Mouse (Mus musculus): ENCODE data around the gene Hip1r. TPM values are rescaled to one million over a fixed set of nuclear protein-coding genes. Genes with fewer than 3 reads are reported as not detected.
A peak's percentile ranks its signal among the peaks of the same experiment; 100 is the strongest.

Gene Hip1r
- total and polyA plus RNA-seq, 2 experiments from 2014 or later: 32.6 to 46.9 TPM

GRCm38 (mm10) chr5:123957213-123957612 lies 16.2 kb upstream of the Hip1r start:
- TF ChIP-seq CTCF (IDR thresholded peaks at IDR 0.05; ENCODE audit: low read depth): no peak
- no peak for ATAC-seq
- H3K4me1 ChIP-seq (ENCODE audit: insufficient read depth, low read length): no peaks in the 10 kb centered on the region
- H3K36me3 ChIP-seq (ENCODE audit: insufficient read depth, low read length): no peaks in the 10 kb centered on the region
- no peak overlapping the region for H3K9ac ChIP-seq (replicated peaks; ENCODE audit: low read length)
- H3K27me3 ChIP-seq (ENCODE audit: insufficient read depth, low read length): no peaks in the 10 kb centered on the region
- no peak overlapping the region for H3K27ac ChIP-seq
- DNase-seq (ENCODE audit: low spot score): no peak
- H3K4me3 ChIP-seq (ENCODE audit: low read length): no peak overlapping the region
- no peaks in the 10 kb centered on the region for H3K9me3 ChIP-seq (ENCODE audit: low read length)
- no peak overlapping the region for H3K4me2 ChIP-seq (ENCODE audit: low read depth, low read length)
- 75% methylated on average over 8 of the region's 8 CpGs for WGBS

- Histone ChIP-seq H3K27ac (no peak overlapping the region), H3K9me3 (ENCODE audit: low read length) (no peaks in the 10 kb centered on the region), H3K4me3 (ENCODE audit: low read length) (no peak overlapping the region), H3K9ac (replicated peaks; ENCODE audit: low read length) (no peak overlapping the region), H3K4me1 (ENCODE audit: insufficient read depth, low read length) (no peaks in the 10 kb centered on the region), H3K36me3 (ENCODE audit: insufficient read depth, low read length) (no peaks in the 10 kb centered on the region), H3K27me3 (ENCODE audit: insufficient read depth, low read length) (no peaks in the 10 kb centered on the region), H3K4me2 (ENCODE audit: low read depth, low read length) (no peak overlapping the region)
- 91% methylated on average over 3 of the region's 3 CpGs for WGBS
- DNase-seq (ENCODE audit: low spot score) (no peak), ATAC-seq (no peak)
- TF ChIP-seq CTCF (IDR thresholded peaks at IDR 0.05; ENCODE audit: low read depth): no peak
Measured at GRCm38 (mm10) chr5:123959018-123959417, 14.4 kb upstream of the Hip1r start.

DNA sequence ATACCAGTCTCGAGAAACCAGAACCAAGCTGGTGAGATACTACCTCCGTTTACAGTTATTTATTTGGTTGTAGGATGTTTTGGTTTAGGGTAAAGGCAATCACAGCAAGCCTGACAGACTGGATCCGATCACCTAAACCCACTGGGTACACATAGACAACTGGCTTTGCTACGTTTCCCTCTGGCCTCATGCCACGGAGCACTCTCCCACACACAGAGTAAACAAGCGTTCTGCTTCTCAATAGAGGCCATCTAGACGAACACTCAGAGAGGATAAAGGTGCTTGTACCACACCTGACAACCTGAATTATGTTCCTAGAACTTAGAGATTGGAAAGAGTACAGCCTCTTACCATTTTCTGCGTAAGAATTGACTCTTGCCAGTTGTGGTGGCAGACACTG lies 13.3 kb upstream of the Hip1r start:
- Histone ChIP-seq H3K4me3 (ENCODE audit: low read length) (no peak overlapping the region), H3K36me3 (ENCODE audit: insufficient read depth, low read length) (no peaks in the 10 kb centered on the region), H3K27ac (no peak overlapping the region), H3K27me3 (ENCODE audit: insufficient read depth, low read length) (no peaks in the 10 kb centered on the region), H3K4me1 (ENCODE audit: insufficient read depth, low read length) (no peaks in the 10 kb centered on the region), H3K9me3 (ENCODE audit: low read length) (no peaks in the 10 kb centered on the region), H3K9ac (replicated peaks; ENCODE audit: low read length) (no peak overlapping the region), H3K4me2 (ENCODE audit: low read depth, low read length) (no peak overlapping the region)
- 73% methylated on average over 8 of the region's 8 CpGs for WGBS
- no peak for ATAC-seq
- DNase-seq (ENCODE audit: low spot score): no peak
- TF ChIP-seq CTCF (IDR thresholded peaks at IDR 0.05; ENCODE audit: low read depth): no peak

- Histone ChIP-seq H3K4me1 (ENCODE audit: insufficient read depth, low read length) (no peaks in the 10 kb centered on the region), H3K9ac (replicated peaks; ENCODE audit: low read length) (no peak overlapping the region), H3K36me3 (ENCODE audit: insufficient read depth, low read length) (no peaks in the 10 kb centered on the region), H3K4me3 (ENCODE audit: low read length) (no peak overlapping the region), H3K4me2 (ENCODE audit: low read depth, low read length) (no peak overlapping the region), H3K27ac (no peak overlapping the region), H3K27me3 (ENCODE audit: insufficient read depth, low read length) (no peaks in the 10 kb centered on the region), H3K9me3 (ENCODE audit: low read length) (no peaks in the 10 kb centered on the region)
- no peak for TF ChIP-seq CTCF (IDR thresholded peaks at IDR 0.05; ENCODE audit: low read depth)
- DNase-seq (ENCODE audit: low spot score): peak; percentile 43
- no peak for ATAC-seq
- 70% methylated on average over 12 of the region's 12 CpGs for WGBS
Measured at GRCm38 (mm10) chr5:123961046-123961445, 12.4 kb upstream of the Hip1r start.

GRCm38 (mm10) chr5:123964208-123964607 lies 9.2 kb upstream of the Hip1r start:
- Histone ChIP-seq H3K36me3 (ENCODE audit: insufficient read depth, low read length) (no peaks in the 10 kb centered on the region), H3K27me3 (ENCODE audit: insufficient read depth, low read length) (no peaks in the 10 kb centered on the region), H3K4me3 (ENCODE audit: low read length) (no peak overlapping the region), H3K9me3 (ENCODE audit: low read length) (no peaks in the 10 kb centered on the region), H3K9ac (replicated peaks; ENCODE audit: low read length) (no peak overlapping the region), H3K4me1 (ENCODE audit: insufficient read depth, low read length) (no peaks in the 10 kb centered on the region), H3K4me2 (ENCODE audit: low read depth, low read length) (no peak overlapping the region), H3K27ac (no peak overlapping the region)
- no peak for ATAC-seq
- TF ChIP-seq CTCF (IDR thresholded peaks at IDR 0.05; ENCODE audit: low read depth): no peak
- 94% methylated on average over 4 of the region's 4 CpGs for WGBS
- no peak for DNase-seq (ENCODE audit: low spot score)

- no peaks in the 10 kb centered on the region for H3K4me1 ChIP-seq (ENCODE audit: insufficient read depth, low read length)
- H3K4me3 ChIP-seq (ENCODE audit: low read length): no peak overlapping the region
- ATAC-seq (no peak), DNase-seq (ENCODE audit: low spot score) (no peak)
- no peaks in the 10 kb centered on the region for H3K36me3 ChIP-seq (ENCODE audit: insufficient read depth, low read length)
- no peaks in the 10 kb centered on the region for H3K27me3 ChIP-seq (ENCODE audit: insufficient read depth, low read length)
- TF ChIP-seq CTCF (IDR thresholded peaks at IDR 0.05; ENCODE audit: low read depth): no peak
- no peaks in the 10 kb centered on the region for H3K9me3 ChIP-seq (ENCODE audit: low read length)
- H3K9ac ChIP-seq (replicated peaks; ENCODE audit: low read length): no peak overlapping the region
- WGBS: 95% methylated on average over 2 of the region's 2 CpGs
- no peak overlapping the region for H3K27ac ChIP-seq
- no peak overlapping the region for H3K4me2 ChIP-seq (ENCODE audit: low read depth, low read length)
Measured at GRCm38 (mm10) chr5:123966759-123967158, 6.7 kb upstream of the Hip1r start.

DNA sequence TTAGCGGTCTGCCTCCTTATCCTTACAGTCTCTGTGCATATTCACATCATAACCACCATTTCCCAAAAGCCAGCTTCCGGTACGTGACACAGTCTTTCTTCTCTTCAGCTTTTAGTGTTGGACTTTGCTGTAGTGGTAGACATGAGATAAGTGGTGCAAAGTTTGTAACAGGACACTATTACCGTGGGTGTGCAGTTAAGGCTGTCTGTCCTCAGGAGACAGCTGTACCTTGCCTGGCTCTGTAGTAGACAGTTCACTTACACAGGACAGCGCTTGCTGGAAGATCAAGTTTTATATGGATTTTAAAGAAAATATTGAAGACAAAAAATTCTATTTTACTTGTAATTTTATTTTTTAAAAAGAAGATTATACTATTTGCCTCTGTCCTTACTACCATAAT lies 5.0 kb upstream of the Hip1r start:
- TF ChIP-seq CTCF (IDR thresholded peaks at IDR 0.05; ENCODE audit: low read depth): no peak
- H3K4me2 ChIP-seq (ENCODE audit: low read depth, low read length): no peak overlapping the region
- no peaks in the 10 kb centered on the region for H3K36me3 ChIP-seq (ENCODE audit: insufficient read depth, low read length)
- no peak overlapping the region for H3K4me3 ChIP-seq (ENCODE audit: low read length)
- WGBS: 87% methylated on average over 5 of the region's 5 CpGs
- ATAC-seq: no peak
- no peaks in the 10 kb centered on the region for H3K9me3 ChIP-seq (ENCODE audit: low read length)
- no peak overlapping the region for H3K27ac ChIP-seq
- no peaks in the 10 kb centered on the region for H3K27me3 ChIP-seq (ENCODE audit: insufficient read depth, low read length)
- H3K9ac ChIP-seq (replicated peaks; ENCODE audit: low read length): no peak overlapping the region
- DNase-seq (ENCODE audit: low spot score): no peak
- H3K4me1 ChIP-seq (ENCODE audit: insufficient read depth, low read length): 0 out of 2 replicates have a peak, but pooled peaks cover 6% of the 10 kb centered on the region

Data from hindbrain, postnatal 0 days (tissue).